ENCODE assay signal across 8 mouse cellular contexts in the genomic region with DNA sequence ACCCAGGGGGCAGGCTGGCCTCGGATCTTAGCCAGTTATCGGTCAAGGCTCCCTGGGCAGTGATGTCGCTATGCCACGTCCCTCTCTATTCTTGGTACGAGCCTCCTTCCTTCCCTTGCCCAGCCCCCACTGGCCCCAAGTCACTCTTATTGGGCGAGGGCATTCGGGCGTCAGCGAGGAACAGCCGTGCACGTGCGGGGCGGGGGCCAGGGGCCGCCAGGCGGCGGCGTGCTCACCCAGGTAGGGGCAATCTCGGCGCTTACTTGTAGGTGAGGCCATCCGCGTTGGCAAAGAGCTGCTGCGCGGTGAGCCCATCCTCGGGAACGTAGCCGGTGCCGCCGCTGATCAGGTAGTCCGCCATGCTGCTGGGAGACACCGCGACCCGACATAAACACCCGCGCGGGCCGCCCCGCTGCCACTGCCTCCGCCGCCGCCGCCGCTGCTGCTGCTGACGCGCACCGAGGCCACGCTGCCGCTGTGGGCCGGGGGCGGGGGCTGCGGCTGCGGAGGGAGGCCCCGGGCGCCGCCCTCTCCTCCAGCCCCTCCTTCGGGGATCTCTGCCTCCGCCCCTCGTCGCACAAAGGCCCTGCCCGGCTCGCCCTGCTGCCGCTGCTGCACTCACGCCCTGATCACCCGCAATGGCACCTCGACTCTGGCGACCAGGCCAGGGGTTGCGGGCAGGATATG. TPM values are rescaled to one million over a fixed set of nuclear protein-coding genes. Genes with fewer than 3 reads are reported as not detected.
DNase-seq lines count a peak whose midpoint lies in the region; ATAC-seq lines count a peak whose summit lies in the region.

No protein-coding gene starts in this region.

- WGBS in embryonic facial prominence, embryonic 14.5 days: under 1% methylated on average over 32 of the region's 66 CpGs
- WGBS in heart, embryonic 10.5 days: 0% methylated on average over 65 of the region's 66 CpGs
- WGBS in kidney, embryonic 15.5 days: under 1% methylated on average over 62 of the region's 66 CpGs
- 1% methylated on average over 66 of the region's 66 CpGs for WGBS in liver, embryonic 12.5 days (ENCODE audit: insufficient replicate concordance)

- peak overlapping the region; percentile 76 for H3K4me3 ChIP-seq in embryonic facial prominence, embryonic 14.5 days (ENCODE audit: low read depth, low read length)
- H3K4me3 ChIP-seq in heart, embryonic 10.5 days: peak overlapping the region; percentile 83
- H3K4me3 ChIP-seq in kidney, embryonic 15.5 days (replicated peaks): peak overlapping the region; percentile 66
- peak overlapping the region; percentile 64 for H3K4me3 ChIP-seq in liver, embryonic 12.5 days

- no peaks in the 10 kb centered on the region for H3K9me3 ChIP-seq in embryonic facial prominence, embryonic 14.5 days (ENCODE audit: control insufficient read depth, low read length)
- no peaks in the 10 kb centered on the region for H3K9me3 ChIP-seq in heart, embryonic 10.5 days
- no peaks in the 10 kb centered on the region for H3K9me3 ChIP-seq in kidney, embryonic 15.5 days (replicated peaks)
- no peaks in the 10 kb centered on the region for H3K9me3 ChIP-seq in liver, embryonic 12.5 days (replicated peaks)

- H3K36me3 ChIP-seq in embryonic facial prominence, embryonic 14.5 days (ENCODE audit: control insufficient read depth, insufficient read depth, low read length): peaks cover 5% of the 10 kb centered on the region; the same call in 1 of the 2 replicates
- 0 out of 2 replicates have a peak, but pooled peaks cover under 1% of the 10 kb centered on the region for H3K36me3 ChIP-seq in heart, embryonic 10.5 days
- peaks cover 10% of the 10 kb centered on the region for H3K36me3 ChIP-seq in kidney, embryonic 15.5 days
- H3K36me3 ChIP-seq in liver, embryonic 12.5 days: no peaks in the 10 kb centered on the region
- H3K36me3 ChIP-seq in splenic B cell, adult 2 months (ENCODE audit: control insufficient read depth, insufficient read depth, low read length, poor library complexity, severe bottlenecking): no peaks in the 10 kb centered on the region

- peak overlapping the region; percentile 96 for H3K4me2 ChIP-seq in embryonic facial prominence, embryonic 14.5 days (ENCODE audit: low read depth, low read length)
- H3K4me2 ChIP-seq in kidney, embryonic 15.5 days: peak overlapping the region; percentile 83
- H3K4me2 ChIP-seq in liver, embryonic 12.5 days: peak overlapping the region; percentile 95

- peak overlapping the region; percentile 82 for H3K9ac ChIP-seq in embryonic facial prominence, embryonic 14.5 days (ENCODE audit: low read depth, low read length)
- peak overlapping the region; percentile 59 for H3K9ac ChIP-seq in kidney, embryonic 15.5 days
- H3K9ac ChIP-seq in liver, embryonic 12.5 days: peak overlapping the region; percentile 69

- ATAC-seq in embryonic facial prominence, embryonic 14.5 days (ENCODE audit: low read depth): peak; percentile 82
- peak; percentile 79 for ATAC-seq in kidney, embryonic 15.5 days (replicated peaks; ENCODE audit: low FRiP score)
- ATAC-seq in liver, embryonic 12.5 days: peak; percentile 74

- peaks cover 21% of the 10 kb centered on the region for H3K4me1 ChIP-seq in embryonic facial prominence, embryonic 14.5 days (ENCODE audit: control insufficient read depth, insufficient read depth, low read length)
- peaks cover 50% of the 10 kb centered on the region for H3K4me1 ChIP-seq in heart, embryonic 10.5 days
- peaks cover 55% of the 10 kb centered on the region for H3K4me1 ChIP-seq in kidney, embryonic 15.5 days
- H3K4me1 ChIP-seq in liver, embryonic 12.5 days: peaks cover 40% of the 10 kb centered on the region

- peak; percentile 93 for DNase-seq in A20 (ENCODE audit: low read depth, low spot score)
- DNase-seq in adrenal gland, postnatal 4 days (ENCODE audit: low spot score in 2 of 2): peak; percentile 64 to 65
- DNase-seq in embryonic facial prominence, embryonic 14.5 days (ENCODE audit: low spot score): peak; percentile 90
- DNase-seq in heart, embryonic 10.5 days (ENCODE audit: low spot score): peak; percentile 91
- DNase-seq in naive thymus-derived CD4-positive, alpha-beta T cell, adult 2 months (ENCODE audit: low read depth): peak; percentile 92
- peak; percentile 89 for DNase-seq in splenic B cell, adult 2 months (ENCODE audit: low read depth, low spot score)

- peak overlapping the region; percentile 53 for H3K27ac ChIP-seq in embryonic facial prominence, embryonic 14.5 days (replicated peaks; ENCODE audit: low read depth, low read length)
- peak overlapping the region; percentile 90 for H3K27ac ChIP-seq in heart, embryonic 10.5 days
- peak overlapping the region; percentile 70 for H3K27ac ChIP-seq in kidney, embryonic 15.5 days
- peak overlapping the region; percentile 6; the same call in 1 of the 2 replicates for H3K27ac ChIP-seq in liver, embryonic 12.5 days

- peaks cover 21% of the 10 kb centered on the region for H3K27me3 ChIP-seq in embryonic facial prominence, embryonic 14.5 days (replicated peaks; ENCODE audit: control insufficient read depth, insufficient read depth, low read length)
- H3K27me3 ChIP-seq in heart, embryonic 10.5 days (ENCODE audit: insufficient read depth, poor library complexity, severe bottlenecking): peaks cover 26% of the 10 kb centered on the region
- peaks cover 27% of the 10 kb centered on the region for H3K27me3 ChIP-seq in kidney, embryonic 15.5 days
- H3K27me3 ChIP-seq in liver, embryonic 12.5 days (replicated peaks): peaks cover 58% of the 10 kb centered on the region
- H3K27me3 ChIP-seq in splenic B cell, adult 2 months (ENCODE audit: control insufficient read depth, insufficient read depth, low read length, poor library complexity, severe bottlenecking): no peaks in the 10 kb centered on the region

RNA-seq across cellular contexts. Expression of gene Impdh1, which starts 4.2 kb away (rescaled TPM):
- 10 to 100 TPM; 62.1 to 65.9 TPM for total RNA-seq in adrenal gland, postnatal 4 days (2021)
- polyA plus RNA-seq in embryonic facial prominence, embryonic 14.5 days (2014; fragmentation: Nextera tagmentation; extraction: Ambion mirVana): 47.1 and 50.7 TPM in 2 replicates
- polyA plus RNA-seq in heart, embryonic 10.5 days (2016; fragmentation: Nextera tagmentation; extraction: Ambion mirVana): 50.7 and 54.0 TPM in 2 replicates
- 39.7 and 44.9 TPM in 2 replicates for polyA plus RNA-seq in kidney, embryonic 15.5 days (2015; fragmentation: Nextera tagmentation; extraction: Ambion mirVana)
- 13.7 and 14.3 TPM in 2 replicates for polyA plus RNA-seq in liver, embryonic 12.5 days (2016; fragmentation: Nextera tagmentation; extraction: Ambion mirVana)

RNA-seq across cellular contexts. Expression of gene Prrt4, which starts 32.6 kb away (rescaled TPM):
- total RNA-seq in adrenal gland, postnatal 4 days (2021): 10 to 100 TPM; 11.1 to 11.7 TPM
- polyA plus RNA-seq in embryonic facial prominence, embryonic 14.5 days (2014; fragmentation: Nextera tagmentation; extraction: Ambion mirVana): 0.82 and 1.4 TPM in 2 replicates
- 3.2 and 4.3 TPM in 2 replicates for polyA plus RNA-seq in heart, embryonic 10.5 days (2016; fragmentation: Nextera tagmentation; extraction: Ambion mirVana)
- 1.0 and 1.6 TPM in 2 replicates for polyA plus RNA-seq in kidney, embryonic 15.5 days (2015; fragmentation: Nextera tagmentation; extraction: Ambion mirVana)
- polyA plus RNA-seq in liver, embryonic 12.5 days (2016; fragmentation: Nextera tagmentation; extraction: Ambion mirVana): 0.07 and 0.12 TPM in 2 replicates

RNA-seq across cellular contexts. Expression of gene Rbm28, which starts 47.1 kb away (rescaled TPM):
- 10 to 100 TPM; 32.5 to 33.7 TPM for total RNA-seq in adrenal gland, postnatal 4 days (2021)
- polyA plus RNA-seq in embryonic facial prominence, embryonic 14.5 days (2014; fragmentation: Nextera tagmentation; extraction: Ambion mirVana): 35.9 and 39.5 TPM in 2 replicates
- polyA plus RNA-seq in heart, embryonic 10.5 days (2016; fragmentation: Nextera tagmentation; extraction: Ambion mirVana): 30.0 and 44.4 TPM in 2 replicates
- polyA plus RNA-seq in kidney, embryonic 15.5 days (2015; fragmentation: Nextera tagmentation; extraction: Ambion mirVana): 46.1 and 48.8 TPM in 2 replicates
- 23.2 and 27.2 TPM in 2 replicates for polyA plus RNA-seq in liver, embryonic 12.5 days (2016; fragmentation: Nextera tagmentation; extraction: Ambion mirVana)

Comparison
In these comparisons a context has a peak if more than half of its experiments do, and no peak if none do; other contexts are left out.
1. Peak in every context shown above with its lines: DNase-seq, ATAC-seq, H3K4me3 ChIP-seq and H3K27ac ChIP-seq.
2. H3K27ac ChIP-seq: peak in every context shown above with its lines; median percentile 90 in heart, embryonic 10.5 days; 70 in kidney, embryonic 15.5 days; 53 in embryonic facial prominence, embryonic 14.5 days; 6 in liver, embryonic 12.5 days.